Mouse (Mus musculus) CD4-positive, CD25-positive, alpha-beta regulatory T cell, adult 2 months (primary cell): ENCODE measurements around the gene Akap5.

Experiments used
- DNase-seq: peaks from one replicate; pipeline ENCODE4 v3.0.0-alpha.2; 2012; ENCODE audit warnings: low read depth, low spot score

The Akap5 gene

GRCm38 (mm10) chr12:76324679-76325431 is at the start of gene Akap5:
TSS of gene Akap5 (plus strand) at chr12:76324891.
- DNase-seq = peak; percentile 52

DNA sequence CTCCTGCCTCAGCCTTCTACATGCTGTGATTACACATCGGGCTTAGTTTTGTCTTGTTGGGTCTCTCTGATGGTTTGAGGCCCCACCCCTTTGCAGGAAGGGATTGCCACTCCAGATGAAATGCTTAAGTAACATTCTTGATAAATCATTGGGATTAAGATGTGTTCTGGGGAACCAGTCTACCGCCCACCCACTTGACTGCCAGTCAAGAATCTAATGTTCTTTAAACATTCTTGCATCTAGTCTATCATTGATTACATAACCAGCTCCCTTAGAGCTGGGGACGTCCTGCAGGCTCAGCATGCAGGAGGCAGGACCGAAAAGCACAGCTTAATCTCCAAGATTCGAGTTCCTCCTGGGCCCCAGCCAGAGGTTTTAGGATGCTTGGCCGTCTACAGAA is 46.5 kb upstream of the Akap5 start:
- DNase-seq = no peak

DNA sequence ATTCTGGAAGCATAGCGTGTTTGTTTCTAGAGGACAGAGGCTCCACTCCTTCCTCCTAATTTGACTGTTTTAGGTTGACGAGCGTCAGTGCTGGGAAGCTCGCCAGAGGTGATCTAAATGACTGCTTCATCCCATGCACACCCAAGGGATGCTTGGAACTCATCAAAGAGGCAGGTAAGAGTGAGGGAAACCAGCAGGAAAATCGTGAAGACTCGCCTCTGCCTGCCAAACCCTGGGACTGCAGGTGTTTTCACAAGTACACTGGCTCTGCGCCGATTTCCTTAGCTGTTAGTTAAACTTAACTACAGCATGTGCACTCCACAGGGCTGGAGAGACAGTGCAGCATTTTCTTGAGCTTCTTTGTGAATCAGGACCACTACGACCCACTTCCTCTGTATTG is 44.1 kb upstream of the Akap5 start:
- no peak for DNase-seq

GRCm38 (mm10) chr12:76281111-76281660 is 43.5 kb upstream of the Akap5 start:
- no peak for DNase-seq

DNA sequence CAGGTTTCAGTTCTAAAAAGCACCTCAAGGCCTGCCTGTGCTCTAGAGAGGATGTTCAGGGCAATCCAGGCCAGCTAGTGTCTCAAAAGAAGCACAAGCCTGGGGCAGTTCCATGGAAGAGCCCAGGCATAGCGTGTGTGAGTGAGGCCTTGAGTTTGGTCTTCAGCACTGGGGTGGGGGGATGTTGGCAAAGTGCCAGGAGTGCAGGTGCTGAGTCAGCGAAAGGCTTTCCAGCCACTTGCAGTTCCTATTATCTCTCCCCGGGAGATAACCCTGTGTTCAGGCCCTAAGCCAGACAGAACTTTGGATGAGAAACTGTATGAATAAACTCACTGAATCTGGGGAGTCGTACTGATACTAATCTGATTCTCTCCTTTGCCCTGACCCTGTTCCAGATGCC is 42.6 kb upstream of the Akap5 start:
- no peak for DNase-seq

DNA sequence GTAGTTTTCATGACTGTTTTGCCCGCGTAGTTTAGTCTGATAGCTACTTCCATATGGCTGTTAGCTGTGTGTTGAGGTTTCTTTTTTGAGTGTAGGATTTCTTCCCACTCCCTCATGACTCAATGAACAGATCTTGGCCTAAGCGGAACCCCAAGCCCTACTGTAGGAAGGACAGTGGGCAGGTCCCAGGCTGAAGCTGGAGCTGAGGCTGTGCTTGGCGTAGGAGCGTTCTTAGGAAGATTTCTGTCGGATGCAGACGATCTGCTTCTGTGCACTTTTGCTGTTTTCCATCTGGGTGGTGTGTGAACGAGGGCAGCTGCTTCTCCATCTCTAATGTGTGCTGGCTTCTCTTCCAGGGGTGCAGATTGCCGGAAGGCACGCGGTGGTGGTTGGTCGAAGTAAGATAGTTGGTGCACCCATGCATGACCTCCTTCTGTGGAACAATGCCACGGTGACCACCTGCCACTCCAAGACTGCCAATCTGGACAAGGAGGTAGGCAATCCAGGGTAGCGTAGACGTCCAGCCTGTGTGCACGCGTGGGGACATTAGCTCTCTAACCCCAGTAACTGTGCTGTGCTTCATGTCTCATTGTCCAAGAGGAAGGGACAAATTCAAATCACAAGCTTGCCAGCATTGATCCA is 42.0 kb upstream of the Akap5 start:
- no peak for DNase-seq

GRCm38 (mm10) chr12:76285418-76285817 is 39.3 kb upstream of the Akap5 start:
- no peak for DNase-seq

- DNase-seq = no peak
Observed at GRCm38 (mm10) chr12:76287986-76288385, 36.7 kb upstream of the Akap5 start.

GRCm38 (mm10) chr12:76288494-76288893 is 36.2 kb upstream of the Akap5 start:
- DNase-seq = no peak

DNA sequence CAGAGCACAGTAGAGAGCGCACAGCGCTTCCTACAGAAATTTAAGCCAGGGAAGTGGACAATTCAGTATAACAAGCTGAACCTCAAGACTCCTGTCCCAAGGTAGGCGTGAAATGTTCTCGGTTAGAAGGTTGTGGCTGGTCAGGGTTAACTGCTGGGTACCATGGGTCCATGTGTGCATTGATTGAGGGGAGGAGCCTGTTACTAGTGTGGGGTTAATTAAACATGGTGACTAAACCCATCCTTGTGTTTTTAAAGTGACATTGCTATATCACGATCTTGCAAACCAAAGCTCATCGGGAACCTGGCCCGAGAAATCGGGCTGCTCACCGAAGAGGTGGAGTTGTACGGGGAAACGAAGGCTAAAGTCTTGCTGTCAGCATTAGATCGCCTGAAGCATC is 35.3 kb upstream of the Akap5 start:
- no peak for DNase-seq

GRCm38 (mm10) chr12:76290271-76290670 is 34.4 kb upstream of the Akap5 start:
- peak; percentile 48 for DNase-seq

DNA sequence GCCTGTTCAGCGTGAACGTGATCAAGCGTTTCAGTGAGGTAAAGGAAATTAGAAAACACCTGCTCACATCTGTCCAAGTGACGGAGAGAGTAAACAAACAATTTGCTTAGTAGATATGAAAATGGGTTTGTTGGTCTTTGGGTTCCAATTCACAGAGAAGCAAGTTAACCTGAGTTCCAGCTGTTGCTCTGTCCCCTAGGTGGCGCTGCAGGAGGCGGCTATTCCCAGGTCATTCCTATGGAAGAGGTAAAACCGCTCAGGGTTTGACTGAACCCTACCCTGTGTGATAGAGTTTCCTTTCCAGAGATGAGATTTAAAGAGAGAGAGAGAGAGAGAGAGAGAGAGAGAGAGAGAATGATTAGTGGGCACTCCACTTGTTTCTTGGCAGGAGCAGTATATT is 31.5 kb upstream of the Akap5 start:
- peak; percentile 66 for DNase-seq

- DNase-seq = no peak
Observed at GRCm38 (mm10) chr12:76297830-76298229, 26.9 kb upstream of the Akap5 start.

GRCm38 (mm10) chr12:76299361-76299906 is 25.3 kb upstream of the Akap5 start:
- no peak for DNase-seq

- no peak for DNase-seq
Observed at GRCm38 (mm10) chr12:76300367-76300766, 24.3 kb upstream of the Akap5 start.

DNA sequence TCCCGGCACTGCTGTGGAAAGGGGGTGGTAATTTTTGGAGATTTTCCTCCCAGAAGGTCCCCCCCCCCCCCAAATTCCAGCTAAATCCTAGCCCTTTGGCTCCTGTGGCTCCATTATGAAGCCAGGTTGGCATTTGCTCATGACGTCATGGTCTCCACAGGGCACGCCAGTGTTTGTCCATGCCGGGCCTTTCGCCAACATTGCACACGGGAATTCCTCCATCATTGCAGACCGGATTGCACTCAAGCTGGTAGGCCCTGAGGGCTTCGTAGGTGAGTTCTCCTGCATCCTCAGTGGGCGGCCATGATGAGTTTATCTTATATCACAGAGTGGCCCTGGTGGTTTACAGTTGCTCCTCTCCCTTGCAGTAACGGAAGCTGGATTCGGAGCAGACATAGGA is 21.2 kb upstream of the Akap5 start:
- DNase-seq = no peak

GRCm38 (mm10) chr12:76304199-76304598 is 20.5 kb upstream of the Akap5 start:
- no peak for DNase-seq

- no peak for DNase-seq
Observed at GRCm38 (mm10) chr12:76305107-76305506, 19.6 kb upstream of the Akap5 start.

GRCm38 (mm10) chr12:76306852-76307561 is 17.7 kb upstream of the Akap5 start:
- no peak for DNase-seq

DNA sequence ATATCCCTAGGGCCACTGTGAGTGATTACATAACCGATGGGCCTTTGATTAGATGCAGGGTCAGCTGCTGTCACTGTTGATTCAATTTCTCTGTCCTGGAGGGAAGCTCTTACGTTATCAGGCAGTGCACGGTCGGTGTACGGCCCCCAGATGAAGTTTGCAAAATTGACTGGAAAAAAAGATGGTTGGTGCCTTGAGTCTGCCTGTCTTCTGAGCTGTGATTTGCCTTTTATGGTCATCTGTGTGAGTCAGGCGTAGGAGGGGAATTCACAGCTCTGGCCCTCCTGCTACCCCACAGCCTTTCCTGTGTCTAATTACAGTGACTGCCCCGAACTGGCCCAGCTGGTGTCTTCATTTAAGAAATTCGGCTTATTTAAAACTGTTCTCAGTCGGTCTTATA is 16.7 kb upstream of the Akap5 start:
- peak; percentile 66 for DNase-seq

DNA sequence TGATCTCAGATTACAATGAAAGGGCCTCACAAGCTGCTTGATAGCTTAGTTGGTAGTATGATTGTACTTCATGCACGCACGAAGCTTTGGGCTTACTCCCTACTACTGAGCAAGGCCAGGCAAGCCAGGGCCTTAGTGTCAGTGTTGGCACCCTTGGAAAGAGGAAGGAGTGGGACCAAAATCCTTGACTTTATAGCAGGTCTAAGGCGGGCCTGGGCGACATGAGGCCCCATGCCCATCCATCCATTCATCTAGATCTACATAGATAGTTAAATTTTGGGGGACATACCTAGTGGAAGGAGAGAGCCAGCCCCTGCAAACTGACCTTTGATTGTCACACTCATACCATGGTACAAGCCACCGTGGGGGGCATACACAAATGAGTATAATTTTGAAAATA is 16.3 kb upstream of the Akap5 start:
- no peak for DNase-seq

DNA sequence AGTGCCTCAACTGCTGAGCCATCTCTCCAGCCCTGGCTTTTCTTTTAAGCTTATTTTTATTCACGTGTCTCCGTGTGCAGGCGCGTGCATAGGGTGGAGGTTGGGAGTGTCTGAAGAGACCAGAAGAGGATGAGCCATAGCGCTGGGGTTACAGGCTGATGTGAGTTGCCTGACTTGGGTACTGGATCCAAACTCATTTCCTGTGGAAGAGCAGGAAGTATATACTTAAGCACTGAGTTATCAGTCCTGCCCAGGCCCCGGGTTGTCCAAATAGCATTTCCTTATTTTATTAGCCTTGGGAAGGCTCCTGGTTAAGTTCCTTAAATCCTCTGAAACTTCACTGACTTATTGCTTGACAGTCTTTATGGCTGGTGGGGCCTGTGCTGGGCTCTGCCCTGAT is 14.7 kb upstream of the Akap5 start:
- DNase-seq = no peak
